Mouse (Mus musculus) right cerebral cortex, postnatal 4 days (tissue): Measurements from ENCODE around the gene Nmnat3.

ENCODE experiments used
- DNase-seq: peaks from one replicate; pipeline ENCODE4 v3.0.0-alpha.2; 2022

The Nmnat3 gene

GRCm38 (mm10) chr9:98424291-98424690 is 137.1 kb downstream of the Nmnat3 start:
- no peak for DNase-seq

DNA sequence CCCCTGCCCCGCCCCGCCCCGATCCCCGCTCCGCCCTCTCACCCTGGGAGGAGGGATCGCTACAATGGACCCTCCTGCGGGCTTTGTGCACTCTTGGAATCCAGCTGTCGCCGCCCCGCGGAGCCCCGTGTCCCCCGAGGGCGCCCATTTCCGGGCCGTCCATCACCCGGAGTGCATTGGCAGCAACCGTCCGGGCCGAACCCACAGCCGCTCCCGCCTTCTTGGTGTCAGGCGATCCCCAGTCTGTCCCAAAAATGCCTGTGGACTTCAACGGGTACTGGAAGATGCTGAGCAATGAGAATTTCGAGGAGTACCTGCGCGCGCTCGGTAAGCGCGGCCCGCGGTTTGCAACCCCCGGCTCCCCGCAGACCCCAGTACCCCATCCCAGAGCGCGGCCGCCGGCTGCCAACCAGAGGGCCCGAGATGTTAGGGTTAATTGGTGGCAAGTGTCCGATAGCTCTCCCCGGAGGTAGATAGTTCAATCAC is 137.5 kb downstream of the Nmnat3 start:
- DNase-seq, result peak; percentile 29

GRCm38 (mm10) chr9:98425351-98425880 is 138.2 kb downstream of the Nmnat3 start:
- no peak for DNase-seq

- no peak for DNase-seq
These were observed 140.8 kb downstream of the Nmnat3 start for GRCm38 (mm10) chr9:98427906-98428517.

DNA sequence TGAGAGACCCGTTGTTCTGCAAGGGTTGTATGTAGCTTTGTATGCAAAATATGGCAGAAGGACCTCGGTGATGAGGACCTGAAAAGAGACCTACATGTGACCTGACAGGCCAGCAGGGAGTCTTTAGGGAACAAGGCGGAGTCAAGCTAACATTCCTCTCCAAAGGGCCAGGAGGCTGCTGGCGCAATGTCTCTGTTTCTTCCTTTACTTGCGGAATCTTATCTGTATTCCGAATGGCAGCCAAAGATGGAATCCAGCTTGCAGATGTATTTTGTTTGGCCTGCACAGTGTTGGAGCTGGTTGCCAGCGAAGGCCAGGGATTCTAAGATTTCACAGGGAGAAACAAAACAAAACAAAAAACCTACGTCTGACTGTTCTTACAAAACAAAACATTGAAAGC is 141.5 kb downstream of the Nmnat3 start:
- DNase-seq, result no peak

DNA sequence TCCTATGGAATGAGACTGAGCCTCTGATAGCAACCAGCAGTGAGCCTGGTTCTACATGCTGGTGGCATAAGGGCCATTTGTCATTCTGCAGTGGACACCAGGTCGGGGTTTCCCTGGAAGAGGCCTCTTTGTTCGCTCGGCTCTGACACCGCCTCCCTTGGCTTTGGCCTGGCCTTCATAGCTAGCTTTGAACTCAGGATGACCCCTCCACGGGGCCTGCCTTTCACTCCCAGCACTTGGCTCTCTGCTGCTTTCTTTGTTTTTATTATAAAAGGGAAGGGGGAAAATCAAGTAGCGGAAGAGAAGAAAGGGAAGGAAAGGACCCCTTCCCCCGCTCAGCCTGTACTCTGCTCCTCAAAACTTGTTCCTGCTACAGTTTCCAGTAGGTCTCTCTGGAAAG is 142.6 kb downstream of the Nmnat3 start:
- no peak for DNase-seq

- no peak for DNase-seq
These were observed 143.3 kb downstream of the Nmnat3 start for GRCm38 (mm10) chr9:98430528-98430927.

GRCm38 (mm10) chr9:98433021-98433420 is 145.8 kb downstream of the Nmnat3 start:
- DNase-seq, result no peak

- DNase-seq, result no peak
These were observed 146.8 kb downstream of the Nmnat3 start for GRCm38 (mm10) chr9:98433956-98434588.

DNA sequence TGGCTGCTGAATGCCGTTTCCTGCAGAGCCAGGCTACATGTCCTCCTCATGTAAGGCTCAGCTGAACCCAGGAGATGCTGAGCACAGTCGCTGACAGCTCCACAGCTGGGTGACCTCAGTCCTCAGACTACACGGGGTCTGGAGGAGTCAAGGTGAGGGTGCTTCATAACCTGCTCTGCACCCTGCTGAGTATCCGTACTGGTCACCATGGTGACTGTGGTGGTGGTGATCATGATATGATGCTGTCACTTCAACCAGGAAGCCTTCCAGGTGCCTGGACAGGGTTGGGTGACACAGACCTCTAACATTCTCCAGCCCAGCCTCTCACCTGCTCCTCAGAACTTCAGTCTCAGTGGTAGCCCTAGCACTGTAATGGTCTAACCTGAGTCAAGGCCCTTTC is 150.6 kb downstream of the Nmnat3 start:
- DNase-seq, result no peak

DNA sequence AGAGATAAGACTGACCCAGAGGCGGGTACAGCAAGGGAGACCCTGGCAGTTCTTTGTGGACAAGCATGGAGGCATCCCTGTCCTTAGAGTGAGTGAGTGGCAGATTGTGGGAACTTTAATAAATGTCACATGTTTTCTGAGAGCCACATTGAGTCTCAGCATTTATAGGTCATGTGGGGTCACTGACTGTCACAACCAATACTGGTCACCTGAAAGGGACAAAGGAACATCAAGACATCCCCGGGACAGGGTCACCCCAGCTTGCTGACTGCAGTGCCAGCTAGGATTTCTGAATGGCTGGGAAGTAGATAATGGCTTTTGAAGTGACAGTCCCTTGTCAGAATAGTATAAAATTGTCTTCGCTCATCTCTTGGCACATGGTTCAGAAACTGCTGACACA is 151.9 kb downstream of the Nmnat3 start:
- DNase-seq, result no peak

DNA sequence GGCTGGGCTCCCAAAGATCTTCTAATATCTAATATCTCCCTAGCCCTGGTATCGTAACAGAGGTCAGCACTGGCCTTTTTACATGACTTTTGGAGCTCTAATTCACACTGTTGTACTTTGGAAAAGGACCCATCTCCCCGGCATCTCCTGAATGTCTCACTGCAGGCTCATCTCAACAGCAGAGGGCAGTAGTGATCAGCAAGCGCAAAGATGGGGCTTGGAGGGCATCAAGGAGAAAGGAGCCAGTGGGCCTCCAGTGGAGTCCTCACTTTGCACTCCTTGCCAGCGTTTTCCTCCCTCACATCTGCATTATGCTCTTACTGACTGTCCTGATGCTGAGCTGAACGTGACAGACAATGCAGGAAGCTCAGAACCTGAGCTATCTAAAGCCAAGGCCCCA is 155.4 kb downstream of the Nmnat3 start:
- DNase-seq, result peak; percentile 39

- no peak for DNase-seq
These were observed 158.3 kb downstream of the Nmnat3 start for GRCm38 (mm10) chr9:98445359-98446149.

GRCm38 (mm10) chr9:98450976-98451375 is 163.7 kb downstream of the Nmnat3 start:
- DNase-seq, result no peak

GRCm38 (mm10) chr9:98466709-98467108 is 179.5 kb downstream of the Nmnat3 start:
- DNase-seq, result no peak
